Mouse (Mus musculus) kidney, postnatal 36 days (tissue): ENCODE results near the gene Marco.

ENCODE experiments used
- DNase-seq, 2 experiments: peaks; one replicate each; pipeline ENCODE4 v3.0.0; 2021 to 2022; ENCODE audit warnings: mixed read lengths in 2 of 2

Gene Marco

DNA sequence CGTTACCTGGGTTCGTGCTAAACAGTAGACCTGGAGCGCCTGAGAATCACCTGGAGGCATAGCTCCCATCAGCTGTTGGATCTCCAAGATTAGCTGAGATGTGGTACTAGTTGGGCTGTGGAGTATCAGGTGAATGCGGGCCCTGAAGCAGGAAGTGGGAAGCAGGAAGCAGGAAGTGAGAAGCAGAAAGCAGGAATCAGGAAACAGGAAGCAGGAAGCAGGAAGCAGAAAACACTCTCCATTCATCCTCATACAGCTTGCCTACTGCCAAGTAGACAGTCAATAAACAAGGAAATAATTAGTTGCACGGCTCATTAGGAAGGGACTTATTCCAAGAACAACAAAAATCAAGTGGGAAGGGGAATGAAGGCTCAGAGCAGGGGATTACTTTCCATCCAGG is 69.2 kb downstream of the Marco start:
- no peak for DNase-seq

DNA sequence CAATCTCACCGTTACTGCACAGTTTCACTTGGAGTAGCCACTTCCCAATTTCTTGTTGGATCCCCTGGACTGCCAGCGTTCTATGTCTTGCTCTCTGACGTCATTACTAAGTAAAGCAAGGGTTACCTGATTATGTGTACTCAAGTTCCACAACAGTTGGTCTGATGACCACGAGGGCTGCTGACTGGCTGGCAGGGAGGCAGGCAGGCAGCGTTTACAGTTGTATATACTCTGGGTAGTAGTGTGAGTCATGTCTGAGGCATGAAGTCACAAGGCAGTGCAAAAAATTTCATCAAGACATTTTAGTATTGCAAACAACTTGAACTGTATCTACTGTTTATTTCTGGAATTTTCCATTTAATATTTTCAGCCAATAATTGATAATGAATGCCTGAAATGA is 74.7 kb downstream of the Marco start:
- DNase-seq = no peak

GRCm38 (mm10) chr1:120425587-120425986 is 79.2 kb downstream of the Marco start:
- DNase-seq = no peak
